Mouse (Mus musculus) stomach, embryonic 14.5 days (tissue): ENCODE data around the gene Dnajc16. TPM values are rescaled to one million over a fixed set of nuclear protein-coding genes. Genes with fewer than 3 reads are reported as not detected.

Experiments
- ATAC-seq: fragments of 200-750 bp; cut with Nextera tagmentation; 2 replicates; pipeline ENCODE4 v1.8.0; 2017; ENCODE audit warnings: low read depth, moderate TSS enrichment; ENCODE audit not compliant: insufficient number of reproducible peaks, insufficient read depth, low FRiP score
- H3K27ac ChIP-seq: fragments of 300-500 bp; sonication (generic); 2 replicates; pipeline ENCODE4 v1.5.1; 2014; ENCODE audit warnings: mild to moderate bottlenecking, low read length, moderate library complexity, mixed read lengths
- H3K27me3 ChIP-seq: fragments of 300-500 bp; sonication (generic); 2 replicates; pipeline ENCODE4 v1.6.1; 2014; ENCODE audit warnings: low read length, control low read depth, mixed read lengths; ENCODE audit not compliant: control insufficient read depth, insufficient read depth
- H3K36me3 ChIP-seq: fragments of 300-500 bp; sonication (generic); 2 replicates; pipeline ENCODE4 v1.6.1; 2014; ENCODE audit warnings: mild to moderate bottlenecking, control low read depth, low read length, moderate library complexity, mixed read lengths; ENCODE audit not compliant: control insufficient read depth, insufficient read depth
- H3K4me1 ChIP-seq: fragments of 300-500 bp; sonication (generic); 2 replicates; pipeline ENCODE4 v1.6.1; 2014; ENCODE audit warnings: low read length, control low read depth, mixed read lengths; ENCODE audit not compliant: control insufficient read depth, insufficient read depth
- H3K4me2 ChIP-seq: fragments of 300-500 bp; sonication (generic); replicated peaks from 2 replicates; pipeline ENCODE4 v1.6.1; 2014; ENCODE audit warnings: low read depth, low read length, control low read depth
- H3K4me3 ChIP-seq: fragments of 300-500 bp; sonication (generic); 2 replicates; pipeline ENCODE4 v1.5.1; 2014; ENCODE audit warnings: low read depth, low read length, control low read depth
- H3K9ac ChIP-seq: fragments of 300-500 bp; sonication (generic); replicated peaks from 2 replicates; pipeline ENCODE4 v1.6.1; 2014; ENCODE audit warnings: low read depth, mild to moderate bottlenecking, control low read depth, low read length, moderate library complexity, mixed read lengths
- H3K9me3 ChIP-seq: fragments of 300-500 bp; sonication (generic); 2 replicates; pipeline ENCODE4 v1.6.1; 2016; ENCODE audit warnings: low read depth, low read length, control low read depth; ENCODE audit not compliant: control insufficient read depth
- WGBS: fragments of 180-500 bp; shearing (Covaris S2); extraction: QIAGEN DNeasy Blood & Tissue Kit; methylation state at CpG from one replicate; pipeline ENCODE4 v1.1.7; 2014; 5-methylcytosine and 5-hydroxymethylcytosine counted together
- polyA plus RNA-seq: library from polyadenylated mRNA; unstranded; fragments of >200 nt; fragmentation: Nextera tagmentation; extraction: Ambion mirVana; gene quantifications from 2 replicates; pipeline ENCODE4 v1.2.1, GENCODE M21; 2014

Dnajc16 gene
- polyA plus RNA-seq, 1 experiment from 2014 or later = 3.7 TPM

- no peaks in the 10 kb centered on the region for H3K9me3 ChIP-seq
- no peak overlapping the region for H3K9ac ChIP-seq
- no peak for ATAC-seq
- H3K27me3 ChIP-seq = no peaks in the 10 kb centered on the region
- no peak overlapping the region for H3K27ac ChIP-seq
- no peak overlapping the region for H3K4me3 ChIP-seq
- 0 out of 2 replicates have a peak, but pooled peaks cover 5% of the 10 kb centered on the region for H3K4me1 ChIP-seq
- H3K4me2 ChIP-seq = no peak overlapping the region
- WGBS = 100% methylated on average over 1 of the region's 1 CpGs
- H3K36me3 ChIP-seq = peaks cover 49% of the 10 kb centered on the region
Observed at GRCm38 (mm10) chr4:141711250-141711649, 79.5 kb downstream of the Dnajc16 start.

Other genes with a start within 250 kb of the Dnajc16 start
- 94.9 and 98.0 TPM in 2 replicates for gene Fblim1, start 184.8 kb downstream of the Dnajc16 start, polyA plus RNA-seq
- 0.29 and 0.32 TPM in 2 replicates for gene Tmem82, start 172.3 kb downstream of the Dnajc16 start, polyA plus RNA-seq
- not detected in 2 replicates for gene Slc25a34, start 167.1 kb downstream of the Dnajc16 start, polyA plus RNA-seq
- gene Plekhm2, start 126.0 kb downstream of the Dnajc16 start, polyA plus RNA-seq = 4.6 TPM in 2 replicates
- gene Rsc1a1, start 105.3 kb downstream of the Dnajc16 start, polyA plus RNA-seq = 0.51 TPM in 1 of 2 replicates, not detected in the other
- 18.8 and 19.6 TPM in 2 replicates for gene Ddi2, start 67.5 kb downstream of the Dnajc16 start, polyA plus RNA-seq
- gene Agmat, start 44.3 kb downstream of the Dnajc16 start, polyA plus RNA-seq = not detected in 2 replicates
- 18.0 and 19.3 TPM in 2 replicates for gene Casp9, start 2.7 kb upstream of the Dnajc16 start, polyA plus RNA-seq
- 0.73 TPM in 1 of 2 replicates, not detected in the other for gene Cela2a, start 35.2 kb upstream of the Dnajc16 start, polyA plus RNA-seq
- not detected in 2 replicates for gene Ctrc, start 55.4 kb upstream of the Dnajc16 start, polyA plus RNA-seq
- gene Efhd2, start 84.0 kb upstream of the Dnajc16 start, polyA plus RNA-seq = 58.8 and 65.0 TPM in 2 replicates
- gene Fhad1, start 224.2 kb upstream of the Dnajc16 start, polyA plus RNA-seq = 0.78 and 2.5 TPM in 2 replicates